Mouse (Mus musculus) cerebellum, adult 2 months (tissue): Measurements from ENCODE around the gene Cda.

ENCODE experiments used
- CTCF ChIP-seq: fragments of 200-500 bp; IDR thresholded peaks from 2 replicates; pipeline ENCODE4 v1.5.1; 2011; ENCODE audit warnings: low read depth, mild to moderate bottlenecking, control low read depth, low read length, moderate library complexity, borderline replicate concordance; ENCODE audit not compliant: insufficient read depth
- POLR2A ChIP-seq: fragments of 200-500 bp; IDR thresholded peaks from 2 replicates; pipeline ENCODE4 v1.6.1; 2011; ENCODE audit warnings: low read length, control low read depth, borderline replicate concordance; ENCODE audit not compliant: insufficient read depth

GRCm38 (mm10) chr4:138293949-138294550, 73.7 kb downstream of the Cda start:
- TF ChIP-seq CTCF (no peak), POLR2A (no peak)
